Mouse (Mus musculus) lung, embryonic 16.5 days (tissue): ENCODE data around the gene Pou3f1. TPM values are rescaled to one million over a fixed set of nuclear protein-coding genes. Genes with fewer than 3 reads are reported as not detected.

ENCODE experiments used
- ATAC-seq: fragments of 200-750 bp; cut with Nextera tagmentation; 2 replicates; pipeline ENCODE4 v1.8.0; 2017; ENCODE audit warnings: low read depth, mild to moderate bottlenecking, moderate library complexity
- H3K27ac ChIP-seq: fragments of 300-500 bp; sonication (generic); 2 replicates; pipeline ENCODE4 v1.5.1; 2014; ENCODE audit warnings: mild to moderate bottlenecking, control low read depth, low read length
- H3K27me3 ChIP-seq: fragments of 300-500 bp; sonication (generic); 2 replicates; pipeline ENCODE4 v1.6.1; 2014; ENCODE audit warnings: low read depth, low read length, mixed read lengths; ENCODE audit not compliant: control insufficient read depth, insufficient read depth
- H3K36me3 ChIP-seq: fragments of 300-500 bp; sonication (generic); 2 replicates; pipeline ENCODE4 v1.6.1; 2014; ENCODE audit warnings: low read length; ENCODE audit not compliant: control insufficient read depth, insufficient read depth
- H3K4me1 ChIP-seq: fragments of 300-500 bp; sonication (generic); replicated peaks from 2 replicates; pipeline ENCODE4 v1.6.1; 2014; ENCODE audit warnings: low read length, mixed read lengths; ENCODE audit not compliant: control insufficient read depth, insufficient read depth
- H3K4me2 ChIP-seq: fragments of 300-500 bp; sonication (generic); 2 replicates; pipeline ENCODE4 v1.6.1; 2014; ENCODE audit warnings: low read depth, low read length, control low read depth
- H3K4me3 ChIP-seq: fragments of 300-500 bp; sonication (generic); 2 replicates; pipeline ENCODE4 v1.5.1; 2014; ENCODE audit warnings: mild to moderate bottlenecking, low read length, control low read depth
- H3K9ac ChIP-seq: fragments of 300-500 bp; sonication (generic); 2 replicates; pipeline ENCODE4 v1.6.1; 2014; ENCODE audit warnings: low read length, control low read depth
- H3K9me3 ChIP-seq: fragments of 300-500 bp; sonication (generic); 2 replicates; pipeline ENCODE4 v1.6.1; 2016; ENCODE audit warnings: low read length; ENCODE audit not compliant: control insufficient read depth
- WGBS: fragments of 180-500 bp; shearing (Covaris S2); extraction: QIAGEN DNeasy Blood & Tissue Kit; methylation state at CpG from one replicate; pipeline ENCODE4 v1.1.7; 2014; 5-methylcytosine and 5-hydroxymethylcytosine counted together
- polyA plus RNA-seq: library from polyadenylated mRNA; unstranded; fragments of >200 nt; fragmentation: Nextera tagmentation; extraction: Ambion mirVana; gene quantifications from 2 replicates; pipeline ENCODE4 v1.2.1, GENCODE M21; 2015

The Pou3f1 gene
- polyA plus RNA-seq, 1 experiment from 2014 or later = 0.06 TPM

- Histone ChIP-seq H3K4me2 (no peak overlapping the region), H3K4me3 (no peak overlapping the region), H3K27ac (no peak overlapping the region), H3K36me3 (no peaks in the 10 kb centered on the region), H3K9ac (no peak overlapping the region), H3K27me3 (no peaks in the 10 kb centered on the region), H3K4me1 (no peaks in the 10 kb centered on the region), H3K9me3 (no peaks in the 10 kb centered on the region)
- WGBS = 65% methylated on average over 11 of the region's 11 CpGs
- ATAC-seq = no peak
Observed at GRCm38 (mm10) chr4:124621406-124621805, 35.2 kb upstream of the Pou3f1 start.

GRCm38 (mm10) chr4:124622566-124622965 lies 34.0 kb upstream of the Pou3f1 start:
- Histone ChIP-seq H3K4me2 (no peak overlapping the region), H3K4me3 (no peak overlapping the region), H3K27ac (no peak overlapping the region), H3K9me3 (no peaks in the 10 kb centered on the region), H3K9ac (no peak overlapping the region), H3K36me3 (no peaks in the 10 kb centered on the region), H3K27me3 (no peaks in the 10 kb centered on the region), H3K4me1 (no peaks in the 10 kb centered on the region)
- no peak for ATAC-seq
- WGBS = 82% methylated on average over 5 of the region's 5 CpGs

GRCm38 (mm10) chr4:124624111-124624581 lies 32.5 kb upstream of the Pou3f1 start:
- no peaks in the 10 kb centered on the region for H3K4me1 ChIP-seq
- ATAC-seq = no peak
- H3K9me3 ChIP-seq = no peaks in the 10 kb centered on the region
- H3K4me2 ChIP-seq = no peak overlapping the region
- H3K9ac ChIP-seq = no peak overlapping the region
- H3K4me3 ChIP-seq = no peak overlapping the region
- no peaks in the 10 kb centered on the region for H3K27me3 ChIP-seq
- H3K27ac ChIP-seq = no peak overlapping the region
- WGBS = 21% methylated on average over 7 of the region's 7 CpGs
- H3K36me3 ChIP-seq = no peaks in the 10 kb centered on the region

GRCm38 (mm10) chr4:124626836-124627235 lies 29.8 kb upstream of the Pou3f1 start:
- WGBS = 63% methylated on average over 1 of the region's 1 CpGs
- H3K9ac ChIP-seq = no peak overlapping the region
- no peaks in the 10 kb centered on the region for H3K9me3 ChIP-seq
- no peak for ATAC-seq
- H3K27me3 ChIP-seq = no peaks in the 10 kb centered on the region
- H3K36me3 ChIP-seq = no peaks in the 10 kb centered on the region
- H3K27ac ChIP-seq = no peak overlapping the region
- no peak overlapping the region for H3K4me2 ChIP-seq
- H3K4me1 ChIP-seq = no peaks in the 10 kb centered on the region
- no peak overlapping the region for H3K4me3 ChIP-seq

GRCm38 (mm10) chr4:124631456-124631855 lies 25.2 kb upstream of the Pou3f1 start:
- ATAC-seq = no peak
- H3K4me3 ChIP-seq = no peak overlapping the region
- no peaks in the 10 kb centered on the region for H3K9me3 ChIP-seq
- WGBS = 37% methylated on average over 4 of the region's 4 CpGs
- no peaks in the 10 kb centered on the region for H3K27me3 ChIP-seq
- no peaks in the 10 kb centered on the region for H3K36me3 ChIP-seq
- H3K4me2 ChIP-seq = no peak overlapping the region
- H3K4me1 ChIP-seq = no peaks in the 10 kb centered on the region
- H3K27ac ChIP-seq = no peak overlapping the region
- no peak overlapping the region for H3K9ac ChIP-seq

GRCm38 (mm10) chr4:124632856-124633255 lies 23.8 kb upstream of the Pou3f1 start:
- no peaks in the 10 kb centered on the region for H3K27me3 ChIP-seq
- no peak overlapping the region for H3K4me3 ChIP-seq
- WGBS = 68% methylated on average over 10 of the region's 10 CpGs
- no peaks in the 10 kb centered on the region for H3K4me1 ChIP-seq
- H3K9ac ChIP-seq = no peak overlapping the region
- no peaks in the 10 kb centered on the region for H3K9me3 ChIP-seq
- ATAC-seq = no peak
- no peak overlapping the region for H3K27ac ChIP-seq
- no peak overlapping the region for H3K4me2 ChIP-seq
- H3K36me3 ChIP-seq = no peaks in the 10 kb centered on the region

GRCm38 (mm10) chr4:124633281-124633680 lies 23.3 kb upstream of the Pou3f1 start:
- no peak overlapping the region for H3K27ac ChIP-seq
- H3K4me2 ChIP-seq = no peak overlapping the region
- no peaks in the 10 kb centered on the region for H3K27me3 ChIP-seq
- H3K9me3 ChIP-seq = no peaks in the 10 kb centered on the region
- no peak overlapping the region for H3K4me3 ChIP-seq
- no peak for ATAC-seq
- 1% methylated on average over 9 of the region's 9 CpGs for WGBS
- no peak overlapping the region for H3K9ac ChIP-seq
- H3K4me1 ChIP-seq = no peaks in the 10 kb centered on the region
- no peaks in the 10 kb centered on the region for H3K36me3 ChIP-seq

GRCm38 (mm10) chr4:124639715-124640114 lies 16.9 kb upstream of the Pou3f1 start:
- ATAC-seq = no peak
- Histone ChIP-seq H3K9ac (no peak overlapping the region), H3K36me3 (no peaks in the 10 kb centered on the region), H3K9me3 (no peaks in the 10 kb centered on the region), H3K27ac (no peak overlapping the region), H3K4me2 (no peak overlapping the region), H3K27me3 (peaks cover 12% of the 10 kb centered on the region), H3K4me3 (no peak overlapping the region), H3K4me1 (no peaks in the 10 kb centered on the region)
- 21% methylated on average over 12 of the region's 12 CpGs for WGBS

- no peak for ATAC-seq
- H3K27ac ChIP-seq = no peak overlapping the region
Observed at GRCm38 (mm10) chr4:124643859-124644258, 12.7 kb upstream of the Pou3f1 start.

GRCm38 (mm10) chr4:124644974-124645433 lies 11.6 kb upstream of the Pou3f1 start:
- Histone ChIP-seq H3K9ac (no peak overlapping the region), H3K9me3 (no peaks in the 10 kb centered on the region), H3K4me1 (peaks cover 7% of the 10 kb centered on the region), H3K27ac (no peak overlapping the region), H3K4me2 (no peak overlapping the region), H3K4me3 (no peak overlapping the region), H3K27me3 (peaks cover 9% of the 10 kb centered on the region), H3K36me3 (no peaks in the 10 kb centered on the region)
- WGBS = 4% methylated on average over 3 of the region's 3 CpGs
- ATAC-seq = no peak

More at GRCm38 (mm10) chr4:124643859-124644258, 12.7 kb upstream of the Pou3f1 start:
- Histone ChIP-seq H3K27me3 (peaks cover 12% of the 10 kb centered on the region), H3K36me3 (no peaks in the 10 kb centered on the region), H3K4me3 (no peak overlapping the region), H3K9ac (no peak overlapping the region), H3K9me3 (no peaks in the 10 kb centered on the region), H3K4me1 (peaks cover 7% of the 10 kb centered on the region), H3K4me2 (no peak overlapping the region)
- WGBS = 84% methylated on average over 9 of the region's 9 CpGs
